ENCODE assay signal across 7 mouse cellular contexts in the genomic region with DNA sequence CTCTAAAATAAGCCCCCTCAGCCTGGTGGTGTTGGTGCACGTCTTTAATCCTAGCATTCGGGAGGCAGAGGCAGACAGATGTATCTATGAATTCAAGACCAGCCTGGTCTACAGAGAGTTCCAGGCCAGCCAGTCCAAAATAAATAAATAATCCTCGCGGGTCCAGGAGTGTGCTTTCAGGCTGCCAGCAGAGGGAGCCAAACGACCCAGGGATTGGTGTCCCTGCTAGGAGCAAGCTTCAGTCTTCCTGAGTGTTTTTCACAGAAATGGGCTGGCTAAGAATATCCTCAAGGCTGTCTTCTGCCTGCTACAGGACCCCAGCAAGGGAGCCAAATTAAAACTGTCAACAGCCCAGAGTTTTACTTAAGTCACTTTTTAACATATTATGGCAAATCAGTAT. TPM values are rescaled to one million over a fixed set of nuclear protein-coding genes. Genes with fewer than 3 reads are reported as not detected.
DNase-seq lines count a peak whose midpoint lies in the region; TF ChIP-seq lines count a peak whose summit lies in the region.

No protein-coding gene starts in this region.

- intact Hi-C loops in heart, postnatal 14 days (cut with DNase I) = loop anchor here (1.0 to 2.0 kb wide), 3 partner anchors 23 to 102 kb away; partner anchors contain the start of gene Amigo3

- no peak for TF ChIP-seq POLR2A in brain, embryonic 14.5 days (IDR thresholded peaks at IDR 0.05; ENCODE audit: borderline replicate concordance, extremely low read depth, insufficient read depth, insufficient read length, poor library complexity, severe bottlenecking)

- peak; percentile 96 for TF ChIP-seq CTCF in brain, embryonic 14.5 days (IDR thresholded peaks at IDR 0.05; ENCODE audit: borderline replicate concordance, extremely low read depth, insufficient read depth, insufficient read length)

- peak; percentile 60 for DNase-seq in Muller cell, postnatal 12 days (ENCODE audit: inconsistent ontology term)
- DNase-seq in brain, embryonic 14.5 days (ENCODE audit: low read depth) = peak; percentile 86
- DNase-seq in fibroblast of lung, adult 2 months (ENCODE audit: low read depth) = peak; percentile 65
- DNase-seq in heart, postnatal 14 days = peak; percentile 89 to 92
- DNase-seq in layer of hippocampus, adult 9-11 months = peak; percentile 75
- DNase-seq in lung, postnatal 25 days (ENCODE audit: low spot score) = peak; percentile 75
- DNase-seq in right cerebral cortex, postnatal 14 days = peak; percentile 89

RNA-seq across cellular contexts. Expression of gene Uba7, which starts 11.6 kb away (rescaled TPM):
- 4.3 and 5.8 TPM in 2 replicates for polyA plus RNA-seq in brain, embryonic 14.5 days (2012; rRNA removed)
- 10 to 100 TPM; 13.8 to 19.6 TPM for total RNA-seq in heart, postnatal 14 days (2021)

RNA-seq across cellular contexts. Expression of gene Traip, which starts 13.8 kb away (rescaled TPM):
- 6.9 and 7.8 TPM in 2 replicates for polyA plus RNA-seq in brain, embryonic 14.5 days (2012; rRNA removed)
- 1 to 10 TPM; 1.2 to 1.8 TPM for total RNA-seq in heart, postnatal 14 days (2021)

RNA-seq across cellular contexts. Expression of gene Gm20661, which starts 19.2 kb away (rescaled TPM):
- polyA plus RNA-seq in brain, embryonic 14.5 days (2012; rRNA removed) = 1.3 and 1.7 TPM in 2 replicates
- under 1 TPM; 0.61 to 0.65 TPM for total RNA-seq in heart, postnatal 14 days (2021)

RNA-seq across cellular contexts. Expression of gene Inka1, which starts 22.0 kb away (rescaled TPM):
- 13.3 and 14.6 TPM in 2 replicates for polyA plus RNA-seq in brain, embryonic 14.5 days (2012; rRNA removed)
- 10 to 100 TPM; 11.1 to 12.7 TPM for total RNA-seq in heart, postnatal 14 days (2021)

RNA-seq across cellular contexts. Expression of gene Camkv, which starts 28.2 kb away (rescaled TPM):
- polyA plus RNA-seq in brain, embryonic 14.5 days (2012; rRNA removed) = 40.3 and 70.1 TPM in 2 replicates
- under 1 TPM in 1 of 2 experiments, not detected in 1; 0.27 TPM for total RNA-seq in heart, postnatal 14 days (2021)

Comparison
In these comparisons a context has a peak if more than half of its experiments do, and no peak if none do; other contexts are left out.
1. Peak in every context shown above with its lines: DNase-seq.